Mouse (Mus musculus): ENCODE data around the gene Mul1.
"Not testable (repeated sequence)": the region's sequence is repeated elsewhere in the genome, so short reads cannot be mapped to it uniquely, and the experiment has no call there.

Gene Mul1

DNA sequence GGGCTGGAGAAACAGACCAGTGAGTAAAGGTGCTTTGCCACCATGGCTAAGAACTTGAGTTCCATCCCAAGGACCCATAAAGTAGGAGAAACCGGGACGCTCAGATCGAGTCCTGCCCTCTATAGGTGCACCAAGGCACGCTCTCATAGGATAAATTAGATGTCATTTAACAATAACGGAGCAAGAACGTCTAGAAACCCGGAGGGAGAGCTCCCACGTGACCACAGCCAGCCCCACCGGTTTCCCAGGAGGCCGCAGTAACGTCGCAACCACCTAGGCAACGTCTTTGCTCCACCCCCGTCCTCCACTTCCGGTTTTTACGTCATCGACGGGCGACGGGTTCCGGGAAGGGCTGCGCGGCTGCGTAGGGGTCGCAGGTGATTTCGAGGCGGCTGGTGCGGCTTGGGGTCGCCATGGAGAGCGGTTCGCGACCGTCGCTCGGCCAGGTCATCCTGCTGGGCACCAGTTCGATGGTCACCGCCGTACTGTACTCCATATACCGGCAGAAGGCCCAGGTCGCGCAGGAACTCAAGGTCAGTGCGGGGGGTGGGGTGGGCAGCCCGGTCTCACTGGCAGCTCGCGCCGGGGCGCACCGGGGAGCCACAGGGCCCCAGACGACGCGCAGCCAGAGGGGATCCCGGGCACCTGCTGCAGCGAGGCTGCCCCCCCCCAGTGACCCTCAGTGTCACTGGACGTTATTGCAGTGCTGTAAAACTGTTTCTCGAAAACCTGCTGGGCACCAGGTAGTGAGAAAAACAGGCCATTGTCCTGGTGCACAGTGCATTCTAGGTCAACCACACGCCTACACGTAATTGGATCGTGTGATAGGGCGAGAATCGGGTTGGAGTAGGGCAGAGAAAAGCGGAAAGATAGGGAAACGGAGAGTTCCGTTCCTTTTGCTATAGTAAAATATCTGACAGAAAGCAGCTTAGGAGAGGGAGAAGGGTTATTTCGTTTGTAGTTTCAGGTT, at the start of gene Mul1:
Gene Mul1, plus strand, starts transcription at position 325 of the 970 bp plus-strand sequence.
- peak; percentile 89 for DNase-seq (ENCODE audit: low spot score)

DNA sequence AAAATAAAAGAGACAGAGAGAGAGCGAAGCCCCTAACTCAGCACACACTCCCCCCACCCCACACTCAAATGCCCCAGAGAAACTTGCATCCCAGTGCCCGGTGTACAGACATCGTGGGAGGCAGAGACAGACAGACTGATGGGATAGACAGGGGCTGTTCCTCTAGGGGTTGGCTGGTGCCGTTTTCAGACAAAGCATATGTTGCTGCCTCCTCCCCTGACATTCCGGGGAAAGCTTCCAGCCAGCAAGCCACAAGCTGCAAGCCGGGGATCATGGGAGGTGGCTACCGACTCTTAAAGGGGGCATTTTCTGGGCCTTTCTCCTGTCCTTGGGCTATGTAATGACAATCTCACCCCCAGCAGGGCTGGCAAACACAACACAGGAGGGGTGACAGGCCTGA, 40.8 kb upstream of the Mul1 start:
- no peak for DNase-seq (ENCODE audit: low spot score)

DNA sequence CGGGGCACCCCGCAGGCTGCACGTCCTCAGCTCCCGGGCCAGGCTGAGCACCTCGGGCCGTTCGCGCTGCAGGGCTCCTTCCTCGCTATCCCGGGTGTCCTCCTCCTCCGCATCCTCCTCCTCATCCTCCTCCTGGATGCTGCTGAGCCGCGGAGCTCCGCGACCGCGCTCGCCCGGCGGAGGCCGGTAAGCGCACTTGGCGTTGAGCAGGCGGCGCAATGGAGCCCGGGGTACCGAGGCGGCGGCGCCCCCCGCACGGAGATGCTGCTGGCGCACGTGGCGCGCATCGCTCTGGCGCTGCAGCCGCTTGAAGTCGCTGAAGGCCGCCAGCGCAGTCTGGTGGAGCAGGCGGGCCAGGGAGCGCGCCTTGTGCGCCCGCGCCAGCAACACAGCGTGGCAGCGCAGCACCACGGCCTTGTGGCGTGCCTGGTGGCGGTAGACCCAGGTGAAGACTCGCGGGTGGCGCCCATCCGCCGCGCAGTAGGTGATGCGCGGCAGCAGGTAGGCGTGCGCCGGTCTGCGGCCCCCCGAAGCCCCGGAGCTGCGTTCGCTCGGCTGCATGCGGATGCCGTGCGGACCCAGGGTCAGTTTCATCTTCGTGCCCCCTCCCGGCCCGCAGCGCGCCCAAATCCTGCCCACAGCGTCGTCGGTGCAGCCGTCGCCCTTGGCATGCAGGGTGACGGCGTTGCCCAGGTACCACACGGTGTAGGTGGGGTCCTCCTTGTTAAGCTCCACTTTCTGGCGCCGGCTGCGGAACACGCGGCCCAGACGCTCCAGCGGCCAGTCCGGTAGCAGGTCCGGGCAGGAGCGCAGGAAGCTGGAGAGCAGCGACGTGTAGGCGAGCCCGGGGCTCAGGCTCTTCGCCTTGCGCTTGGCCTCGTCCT, 39.1 kb upstream of the Mul1 start:
- no peak for DNase-seq (ENCODE audit: low spot score)

DNA sequence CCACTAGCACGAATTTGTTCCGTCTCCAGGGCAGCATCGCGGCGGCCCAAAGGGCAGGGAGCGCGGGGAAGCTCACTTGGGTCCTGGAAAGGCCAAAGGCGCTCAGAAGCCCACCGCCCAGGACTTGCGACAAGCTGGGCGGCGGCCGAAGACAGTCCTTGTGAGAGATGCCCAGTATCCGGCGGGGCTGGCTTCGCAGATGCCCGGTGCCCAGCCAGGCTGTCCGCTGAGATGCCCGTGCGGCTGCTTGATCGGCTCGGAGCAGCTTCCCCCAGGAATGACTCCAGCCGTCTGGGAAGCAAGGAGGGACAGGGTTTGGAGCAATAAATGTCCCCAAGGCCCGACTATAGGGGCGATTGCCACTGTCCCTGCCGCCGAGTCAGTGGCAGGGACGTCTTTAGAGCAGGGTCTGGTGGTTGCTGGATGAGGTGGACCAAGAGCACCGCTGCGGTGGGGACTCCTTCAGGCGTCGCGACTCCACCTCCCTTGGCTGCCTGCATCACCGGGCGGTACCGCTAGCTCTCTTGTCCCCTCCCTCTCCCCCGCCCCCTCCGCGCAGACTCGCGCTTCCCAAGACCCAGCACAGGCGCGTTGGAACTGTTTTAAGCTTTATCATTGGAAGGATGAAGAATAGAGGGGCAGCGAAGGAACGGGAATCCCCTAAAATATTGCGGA, 38.4 kb upstream of the Mul1 start, which contains the start of gene Fam43b:
Gene Fam43b, minus strand, starts transcription at position 558 of the 675 bp plus-strand sequence.
- no peak for DNase-seq (ENCODE audit: low spot score)

DNA sequence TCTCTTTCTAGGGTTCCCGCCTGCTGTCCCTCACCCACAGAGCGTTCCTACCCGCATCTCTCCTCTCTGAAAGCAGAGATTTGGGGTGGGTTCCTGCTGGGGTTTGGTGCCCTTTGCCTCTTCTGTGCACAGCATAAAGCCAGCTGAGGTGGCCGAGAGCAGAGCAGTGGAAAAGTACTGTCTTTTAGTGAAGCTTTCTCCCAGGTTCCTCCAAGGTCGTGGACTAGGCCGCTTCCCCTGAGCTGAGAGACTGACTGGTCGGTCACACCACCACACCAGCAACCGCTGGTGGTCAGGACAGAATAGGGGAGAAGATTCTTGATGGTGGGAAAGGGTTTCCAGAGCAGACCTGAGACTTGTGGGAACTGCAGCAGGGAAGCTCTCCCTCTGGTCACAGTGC, 37.8 kb upstream of the Mul1 start:
- no peak for DNase-seq (ENCODE audit: low spot score)

DNA sequence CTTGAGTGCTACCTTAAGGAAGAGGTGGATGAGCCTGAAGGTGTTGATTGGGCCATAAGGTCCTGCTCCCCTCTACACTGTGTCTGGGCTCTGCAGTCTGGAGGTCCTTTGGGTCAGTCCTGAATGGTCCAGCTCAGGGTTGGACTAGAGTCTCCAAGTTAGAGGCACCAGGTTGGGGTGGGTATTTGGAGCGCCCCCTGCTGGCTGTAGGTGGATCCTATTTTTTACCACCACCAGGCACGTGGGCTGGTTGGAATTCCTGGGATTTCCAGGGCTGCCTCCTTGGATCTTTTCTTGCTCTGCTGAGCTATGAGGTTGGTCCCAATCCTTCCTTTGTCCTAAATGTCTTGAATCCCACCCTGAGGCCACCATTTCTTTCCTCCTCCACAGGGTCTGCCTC, 29.7 kb upstream of the Mul1 start:
- no peak for DNase-seq (ENCODE audit: low spot score)

DNA sequence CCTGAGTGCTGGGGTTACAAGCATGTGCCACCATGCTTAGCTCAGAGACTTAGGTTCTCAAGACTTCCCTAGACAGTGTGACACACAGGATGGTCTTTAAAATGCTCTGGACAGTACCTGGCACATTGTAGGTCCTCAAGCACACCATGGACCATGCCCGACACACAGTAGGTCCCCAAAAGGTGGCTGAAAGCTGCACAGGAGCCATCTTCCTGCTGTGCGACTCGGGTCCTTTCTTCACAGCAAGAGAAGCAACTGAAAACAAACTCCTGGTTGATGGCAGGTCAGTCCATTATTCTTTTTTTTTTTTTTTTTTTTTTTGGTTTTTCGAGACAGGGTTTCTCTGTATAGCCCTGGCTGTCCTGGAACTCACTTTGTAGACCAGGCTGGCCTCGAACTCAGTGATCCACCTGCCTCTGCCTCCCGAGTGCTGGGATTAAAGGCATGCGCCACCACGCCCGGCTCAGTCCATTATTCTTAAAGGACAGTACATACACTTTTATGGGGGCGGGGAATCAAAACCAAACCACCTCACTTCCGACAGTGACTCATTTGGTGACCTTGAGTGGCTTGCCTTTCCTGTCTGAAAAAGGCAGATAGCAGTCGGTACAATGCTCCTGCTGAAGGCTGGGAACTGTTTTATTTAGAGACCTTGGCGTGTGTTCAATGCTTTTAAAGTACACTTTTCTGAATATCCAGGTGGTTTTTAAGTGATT, 26.8 kb upstream of the Mul1 start:
- no peak for DNase-seq (ENCODE audit: low spot score)

DNA sequence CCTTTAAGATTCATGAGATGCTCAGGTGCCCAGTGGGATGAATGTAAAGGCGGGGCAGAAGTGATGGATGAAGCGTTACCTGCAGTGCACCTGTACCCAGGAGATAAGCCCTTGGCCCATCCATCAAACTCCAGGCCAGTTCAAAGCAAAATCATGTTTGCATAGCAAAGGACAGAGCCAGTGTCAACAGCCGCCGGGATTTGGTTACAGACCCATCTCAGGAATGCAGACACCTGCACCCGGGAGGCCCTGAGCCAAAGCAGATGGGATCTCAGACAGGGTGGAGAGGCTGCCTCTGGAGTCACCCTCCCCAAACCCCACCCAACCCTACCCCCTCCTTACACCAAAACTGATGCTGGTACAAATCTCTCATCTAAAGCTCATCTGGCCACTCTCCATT, 23.5 kb upstream of the Mul1 start:
- no peak for DNase-seq (ENCODE audit: low spot score)

DNA sequence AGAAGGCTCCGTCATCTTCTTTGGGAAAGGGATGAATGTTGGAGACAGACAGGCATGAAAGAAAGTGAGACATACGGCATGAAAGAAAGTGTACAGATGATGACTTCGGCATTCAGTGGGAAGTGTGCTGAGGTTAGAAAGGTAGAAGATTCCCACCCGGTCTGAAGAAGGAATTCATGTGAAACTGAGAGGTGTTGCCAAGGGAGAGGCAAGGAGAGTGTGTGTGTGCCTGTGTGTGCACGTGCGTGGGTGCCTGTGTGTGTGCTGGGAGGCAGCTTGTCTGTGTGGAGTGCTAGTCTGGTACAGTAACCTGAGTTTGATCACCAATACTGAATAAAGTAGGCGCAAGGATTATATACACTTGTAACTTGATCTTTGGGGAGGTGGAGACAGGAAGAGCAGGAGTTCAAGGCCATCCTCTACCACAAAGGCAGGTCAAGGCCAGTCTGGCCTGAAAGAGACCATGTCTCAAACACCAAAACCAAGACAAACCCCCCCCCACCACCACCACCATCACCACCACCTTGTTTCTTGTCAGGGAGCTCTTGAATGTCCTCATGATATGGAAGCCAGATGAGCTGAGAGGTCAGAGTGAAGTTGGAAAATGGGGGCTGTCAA, 22.9 kb upstream of the Mul1 start:
- DNase-seq (ENCODE audit: low spot score), result no peak

DNA sequence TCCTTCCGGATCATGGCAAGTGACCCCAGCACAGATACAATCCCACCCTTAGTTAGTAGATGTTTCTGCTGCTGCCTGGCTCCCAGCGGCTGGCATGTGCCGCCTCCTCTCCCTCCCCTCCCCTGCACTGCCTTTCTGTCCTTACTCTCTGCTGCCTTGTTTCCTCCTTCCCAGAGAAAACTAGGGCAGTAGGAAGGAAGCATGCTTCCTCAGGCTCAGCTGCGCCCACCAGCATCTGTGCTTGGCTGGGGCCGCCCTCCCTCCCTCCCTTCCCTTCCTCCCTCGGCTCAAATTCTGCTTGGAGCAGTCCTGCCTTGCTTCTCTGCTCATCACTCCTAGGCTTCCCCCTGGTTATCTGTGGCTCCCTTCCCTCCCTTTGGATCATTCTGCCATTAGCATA, 19.7 kb upstream of the Mul1 start:
- no peak for DNase-seq (ENCODE audit: low spot score)

DNA sequence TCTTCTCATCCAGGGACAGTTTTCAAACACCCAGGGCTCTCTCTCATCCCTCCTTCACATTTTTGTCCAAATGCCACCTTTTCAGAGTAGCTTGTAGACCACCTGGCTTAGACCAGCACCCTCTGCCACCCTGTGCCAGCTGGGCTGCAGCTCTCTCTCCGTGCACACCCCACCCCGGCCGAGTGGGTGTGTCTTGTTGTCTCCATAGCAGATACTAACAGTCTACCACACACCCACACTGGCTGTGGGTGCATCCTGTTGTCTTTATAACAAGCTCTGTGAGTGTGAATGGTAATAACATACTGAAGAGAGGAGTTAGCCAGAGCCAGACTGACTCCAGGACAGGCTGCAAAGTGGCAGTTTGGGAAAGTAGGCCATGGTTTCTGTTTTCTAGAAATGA, 18.5 kb upstream of the Mul1 start:
- DNase-seq (ENCODE audit: low spot score), result no peak

DNA sequence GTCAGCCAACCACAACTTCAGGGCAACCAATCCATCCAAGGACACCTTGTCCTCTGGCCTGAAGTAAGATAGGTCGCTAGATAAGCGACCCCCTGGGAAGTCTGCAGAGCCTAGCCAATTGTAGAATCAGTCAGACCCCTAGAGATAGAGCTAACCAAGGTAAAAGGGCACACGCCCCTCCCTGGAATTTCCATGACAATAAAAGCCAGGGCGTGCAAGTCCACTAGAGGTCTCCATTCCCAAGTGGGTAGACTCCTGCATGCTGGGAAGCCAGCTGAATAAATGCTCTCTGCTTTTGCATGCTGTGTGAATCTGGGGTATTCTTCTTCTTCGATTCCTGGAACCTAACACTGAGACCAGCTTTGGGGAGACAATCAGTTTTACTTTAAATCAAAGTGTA, 18.1 kb upstream of the Mul1 start:
- DNase-seq (ENCODE audit: low spot score), result no peak

DNA sequence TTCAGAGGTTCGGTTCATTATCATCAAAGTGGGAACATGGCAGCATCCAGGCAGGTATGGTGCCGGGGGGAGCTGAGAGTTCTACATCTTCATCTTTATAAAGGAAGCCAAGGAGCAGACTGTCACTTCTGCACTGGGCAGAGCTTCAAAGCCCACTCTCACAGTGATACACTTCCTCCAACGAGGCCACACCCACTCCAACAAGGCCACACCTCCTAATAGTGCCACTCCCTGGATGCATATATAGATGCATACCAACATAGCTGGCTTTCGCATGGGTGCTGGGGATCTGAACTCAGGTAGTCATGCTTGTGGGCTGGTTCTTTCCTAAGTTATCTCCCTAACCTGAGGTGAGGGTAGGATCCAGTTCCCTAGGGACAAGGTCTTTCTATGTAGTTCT, 16.6 kb upstream of the Mul1 start:
- no peak for DNase-seq (ENCODE audit: low spot score)

DNA sequence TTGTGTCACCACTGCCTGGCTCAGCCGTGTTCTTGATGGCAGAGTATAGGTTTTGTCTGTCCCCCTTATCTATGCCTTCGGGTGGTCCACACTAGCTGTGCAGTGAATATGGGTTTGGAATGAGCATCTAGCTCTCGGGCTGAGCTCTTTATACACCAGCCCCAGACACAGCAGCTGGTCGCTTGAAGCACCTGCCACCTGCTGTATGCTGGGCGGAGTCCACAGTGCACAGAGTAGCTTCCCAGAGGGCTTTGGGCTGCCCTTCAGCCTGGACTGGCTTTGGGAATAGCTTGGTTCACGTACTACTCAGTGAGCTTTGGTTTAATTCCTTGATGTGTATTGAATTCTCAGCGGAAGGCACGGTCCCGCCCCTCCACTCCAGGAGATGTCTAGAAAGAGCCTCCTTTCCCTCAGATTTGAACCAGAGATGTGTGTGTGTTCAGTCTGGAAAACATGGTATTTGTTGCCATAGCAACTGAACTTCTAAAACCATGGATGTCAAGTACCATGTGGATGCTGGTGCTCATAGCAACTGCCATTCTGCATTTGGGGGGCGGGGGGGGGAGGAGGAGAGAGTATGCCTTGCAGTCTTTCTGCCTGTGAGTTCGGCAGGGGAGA, 16.0 kb upstream of the Mul1 start:
- no peak for DNase-seq (ENCODE audit: low spot score)

DNA sequence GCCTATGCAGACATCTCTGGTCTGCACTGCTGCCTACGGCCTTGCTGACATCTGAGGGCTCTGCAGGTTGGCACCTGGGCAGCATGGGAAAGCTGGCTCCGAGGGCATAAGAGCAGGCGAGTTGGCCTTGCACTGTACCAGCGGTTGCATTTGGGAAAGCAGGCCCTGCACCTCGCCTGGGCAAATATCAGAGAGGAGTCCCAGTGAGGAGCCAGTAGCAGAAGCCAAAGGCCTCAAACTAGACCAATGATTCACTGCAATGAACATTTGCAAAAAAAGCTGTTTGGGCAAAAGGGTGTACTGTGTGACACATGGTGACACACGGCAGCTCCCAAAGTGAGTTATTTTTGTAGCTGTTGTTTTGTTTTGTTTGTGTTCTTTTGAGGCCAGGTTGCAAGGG, 9.4 kb upstream of the Mul1 start:
- no peak for DNase-seq (ENCODE audit: low spot score)

DNA sequence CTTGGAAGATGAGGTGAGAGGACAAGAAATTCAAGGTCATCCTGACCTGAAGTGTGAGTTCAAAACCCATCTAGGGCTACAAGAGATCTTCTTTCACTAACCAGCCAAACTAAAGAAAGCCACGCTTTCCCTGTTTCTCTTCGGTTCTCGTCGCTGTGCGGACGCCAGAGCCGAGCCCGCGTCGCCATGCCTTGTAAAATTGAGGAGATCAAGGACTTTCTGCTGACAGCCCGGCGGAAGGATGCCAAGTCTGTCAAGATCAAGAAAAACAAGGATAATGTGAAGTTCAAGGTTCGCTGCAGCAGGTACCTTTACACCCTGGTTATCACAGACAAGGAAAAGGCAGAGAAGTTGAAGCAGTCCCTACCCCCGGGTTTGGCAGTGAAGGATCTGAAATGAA, 8.9 kb upstream of the Mul1 start:
- not testable (repeated sequence) for DNase-seq (ENCODE audit: low spot score)

DNA sequence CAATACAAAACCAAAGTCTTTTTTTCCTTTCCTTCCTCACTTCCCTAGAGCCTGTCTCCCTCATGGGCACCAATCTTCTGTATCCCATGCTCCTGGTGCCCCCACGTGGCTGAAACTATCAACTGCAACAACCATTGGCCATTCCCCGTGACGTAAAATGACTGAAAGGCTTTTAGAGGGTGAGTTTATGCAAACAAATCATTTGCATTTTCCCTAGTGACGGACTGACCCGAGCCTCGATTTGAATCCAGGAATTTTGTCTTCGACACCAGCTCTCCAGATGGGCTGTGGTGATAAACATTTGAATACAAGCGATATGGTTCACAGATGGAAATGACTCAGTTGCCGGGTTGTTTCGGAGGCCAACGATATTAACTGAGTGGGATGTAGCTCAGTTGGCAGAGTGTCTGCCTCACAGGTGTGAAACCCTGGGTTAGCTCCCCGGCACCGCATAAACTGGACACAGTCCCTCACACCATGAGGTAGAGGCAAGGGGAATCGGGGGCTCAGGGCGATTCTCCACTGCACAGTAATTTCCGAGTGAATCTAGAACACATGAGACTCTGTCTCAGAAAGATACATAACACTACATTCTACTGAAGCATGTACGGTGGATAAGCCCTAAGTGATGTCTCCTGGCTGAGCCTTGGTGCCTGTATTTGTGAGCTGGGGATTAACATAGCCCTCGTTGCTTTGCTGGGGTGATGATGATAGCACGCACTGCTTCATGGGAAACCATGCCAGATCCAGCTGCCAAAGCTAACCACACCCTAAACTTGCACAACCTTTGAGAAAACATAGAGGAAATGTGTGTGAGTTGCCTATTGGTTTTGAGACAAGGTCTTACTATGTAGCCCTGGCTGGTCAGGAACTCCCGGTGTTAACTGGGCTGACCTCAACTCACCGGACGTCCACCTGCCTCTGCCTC, 7.4 kb upstream of the Mul1 start:
- DNase-seq (ENCODE audit: low spot score), result peak; percentile 33

DNA sequence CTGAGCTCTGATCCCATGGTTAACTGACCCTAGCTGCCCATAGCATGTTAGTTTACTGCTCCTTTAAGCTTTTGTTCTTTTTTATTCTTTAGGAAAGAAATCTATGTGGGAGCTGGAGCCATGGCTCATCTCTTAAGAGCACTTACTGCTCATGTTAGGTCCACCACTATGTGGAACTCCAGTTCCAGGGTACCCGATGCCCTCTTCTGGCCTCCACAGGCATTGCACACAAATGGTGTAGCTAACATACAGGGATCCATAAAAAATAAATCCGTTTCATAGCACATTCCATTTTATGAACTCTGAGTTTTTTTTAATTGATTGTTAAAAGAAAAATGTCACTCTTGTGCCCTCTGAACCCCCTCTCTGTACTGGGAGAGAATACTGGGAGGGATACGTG, 4.7 kb upstream of the Mul1 start:
- no peak for DNase-seq (ENCODE audit: low spot score)

DNA sequence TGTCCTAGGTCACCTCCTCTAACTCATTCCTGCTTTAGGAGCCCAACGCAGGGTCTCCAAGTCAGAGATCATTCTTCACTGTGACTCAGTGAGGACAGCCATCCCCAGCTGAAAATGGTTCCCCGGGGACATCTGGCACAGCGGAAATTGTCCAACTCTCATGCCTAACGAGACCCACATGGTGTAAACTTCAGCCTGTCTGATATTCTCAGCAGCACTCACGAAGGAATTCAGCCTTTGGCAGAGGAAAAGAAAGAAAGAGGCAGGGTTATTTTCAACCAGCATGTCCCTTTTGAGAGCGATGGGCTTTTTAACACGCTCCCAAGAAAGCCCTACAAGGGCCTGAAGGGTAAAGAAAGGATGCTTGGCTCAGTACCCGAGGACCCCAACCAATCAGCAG, 3.1 kb upstream of the Mul1 start:
- no peak for DNase-seq (ENCODE audit: low spot score)

DNA sequence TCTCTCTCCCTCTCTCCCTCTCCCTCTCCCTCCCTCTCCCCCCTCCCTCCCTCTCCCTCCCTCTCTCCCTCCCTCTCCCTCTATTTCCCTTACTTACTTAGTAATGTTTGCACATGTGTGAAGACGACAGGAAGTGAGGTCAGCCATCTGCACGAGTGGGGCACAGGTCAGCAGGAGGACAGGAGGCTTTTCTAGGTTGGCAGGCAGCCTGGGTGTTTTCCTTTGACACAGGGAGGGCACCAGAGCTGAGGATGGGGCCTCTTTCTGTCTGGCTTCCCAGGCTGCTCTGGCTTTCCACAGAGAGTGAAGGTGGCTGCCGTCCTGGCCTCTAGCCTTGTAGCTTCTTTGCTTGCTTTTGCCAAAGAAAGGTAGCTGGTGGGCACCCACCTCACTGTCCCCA, 5.6 kb downstream of the Mul1 start:
- DNase-seq (ENCODE audit: low spot score), result no peak

All from ovary, adult 18-20 months (tissue).